Mouse (Mus musculus) heart, embryonic 15.5 days (tissue): ENCODE data around the gene Cactin. TPM values are rescaled to one million over a fixed set of nuclear protein-coding genes. Genes with fewer than 3 reads are reported as not detected.

ENCODE experiments used
- ATAC-seq: fragments of 200-750 bp; cut with Nextera tagmentation; replicated peaks from 2 replicates; pipeline ENCODE4 v1.8.0; 2017; ENCODE audit warnings: low read depth, moderate TSS enrichment; ENCODE audit not compliant: insufficient number of reproducible peaks, insufficient read depth, low FRiP score
- H3K27ac ChIP-seq: fragments of 300-500 bp; sonication (generic); 2 replicates; pipeline ENCODE4 v1.5.1; 2015; ENCODE audit warnings: mild to moderate bottlenecking, inconsistent platforms
- H3K27me3 ChIP-seq: fragments of 300-500 bp; sonication (generic); 2 replicates; pipeline ENCODE4 v1.6.1; 2015; ENCODE audit warnings: inconsistent platforms
- H3K36me3 ChIP-seq: fragments of 300-500 bp; sonication (generic); 2 replicates; pipeline ENCODE4 v1.6.1; 2015; ENCODE audit warnings: mild to moderate bottlenecking, inconsistent platforms
- H3K4me1 ChIP-seq: fragments of 300-500 bp; sonication (generic); replicated peaks from 2 replicates; pipeline ENCODE4 v1.6.1; 2015; ENCODE audit warnings: inconsistent platforms
- H3K4me2 ChIP-seq: fragments of 300-500 bp; sonication (generic); 2 replicates; pipeline ENCODE4 v1.6.1; 2015; ENCODE audit warnings: inconsistent platforms, mild to moderate bottlenecking, moderate library complexity
- H3K4me3 ChIP-seq: fragments of 300-500 bp; sonication (generic); 2 replicates; pipeline ENCODE4 v1.5.1; 2015; ENCODE audit warnings: mild to moderate bottlenecking, inconsistent platforms
- H3K9ac ChIP-seq: fragments of 300-500 bp; sonication (generic); 2 replicates; pipeline ENCODE4 v1.6.1; 2015; ENCODE audit warnings: mild to moderate bottlenecking, inconsistent platforms
- H3K9me3 ChIP-seq: fragments of 300-500 bp; sonication (generic); replicated peaks from 2 replicates; pipeline ENCODE4 v1.6.1; 2016; ENCODE audit warnings: inconsistent platforms
- WGBS: fragments of 180-500 bp; shearing (Covaris S2); methylation state at CpG from one replicate; pipeline ENCODE4 v1.1.7; 2015; ENCODE audit warnings: mixed read lengths; 5-methylcytosine and 5-hydroxymethylcytosine counted together
- polyA plus RNA-seq: library from polyadenylated mRNA; unstranded; fragments of >200 nt; fragmentation: Nextera tagmentation; extraction: Ambion mirVana; gene quantifications from 2 replicates; pipeline ENCODE4 v1.2.1, GENCODE M21; 2015

The Cactin gene
- polyA plus RNA-seq, 1 experiment from 2014 or later, result 23.5 TPM

- ATAC-seq, result peak; percentile 63
- peak overlapping the region; percentile 49 for H3K4me2 ChIP-seq
- WGBS, result 35% methylated on average over 10 of the region's 10 CpGs
- H3K27me3 ChIP-seq, result no peaks in the 10 kb centered on the region
- H3K4me3 ChIP-seq, result peak overlapping the region; percentile 35
- H3K4me1 ChIP-seq, result peaks cover 56% of the 10 kb centered on the region
- no peaks in the 10 kb centered on the region for H3K9me3 ChIP-seq
- H3K27ac ChIP-seq, result peak overlapping the region; percentile 95
- H3K9ac ChIP-seq, result peak overlapping the region; percentile 41; the same call in 1 of the 2 replicates
- peaks cover 25% of the 10 kb centered on the region for H3K36me3 ChIP-seq
Measured at GRCm38 (mm10) chr10:81329194-81329975, 8.5 kb downstream of the Cactin start.

DNA sequence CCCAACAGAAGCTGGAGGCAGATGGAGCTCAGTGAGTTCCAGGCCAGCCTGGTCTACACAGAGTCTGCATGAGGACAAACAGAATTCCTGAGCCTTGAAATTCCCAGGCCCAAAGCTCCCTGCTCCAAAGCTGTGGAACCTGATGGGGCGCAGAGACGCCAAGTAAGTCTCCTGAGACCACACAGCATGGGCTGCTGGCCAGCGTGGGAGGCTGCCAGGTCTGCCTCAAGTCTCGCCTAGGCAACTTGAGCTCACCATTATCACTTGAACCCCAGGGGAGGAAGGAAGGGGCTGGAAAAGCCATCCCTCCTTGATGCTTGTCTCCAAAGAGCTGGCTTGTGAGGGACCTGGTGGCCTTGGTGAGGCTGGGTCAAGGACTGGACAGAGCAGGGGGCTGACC, 9.1 kb downstream of the Cactin start:
- peak overlapping the region; percentile 35 for H3K4me3 ChIP-seq

GRCm38 (mm10) chr10:81332277-81332676, 11.4 kb downstream of the Cactin start:
- no peak for ATAC-seq
- H3K4me3 ChIP-seq, result no peak overlapping the region
- peaks cover 2% of the 10 kb centered on the region for H3K27me3 ChIP-seq
- H3K4me2 ChIP-seq, result peak overlapping the region; percentile 35
- 36% methylated on average over 29 of the region's 29 CpGs for WGBS
- H3K9me3 ChIP-seq, result no peaks in the 10 kb centered on the region
- no peaks in the 10 kb centered on the region for H3K36me3 ChIP-seq
- no peak overlapping the region for H3K9ac ChIP-seq
- no peak overlapping the region for H3K27ac ChIP-seq
- H3K4me1 ChIP-seq, result peaks cover 63% of the 10 kb centered on the region

More for the DNA sequence above, 9.1 kb downstream of the Cactin start:
- no peaks in the 10 kb centered on the region for H3K9me3 ChIP-seq
- H3K4me2 ChIP-seq, result peak overlapping the region; percentile 49
- H3K27me3 ChIP-seq, result no peaks in the 10 kb centered on the region
- H3K9ac ChIP-seq, result peak overlapping the region; percentile 22; the same call in 1 of the 2 replicates
- H3K27ac ChIP-seq, result peak overlapping the region; percentile 95
- H3K36me3 ChIP-seq, result peaks cover 19% of the 10 kb centered on the region
- no peak for ATAC-seq
- peaks cover 60% of the 10 kb centered on the region for H3K4me1 ChIP-seq
- WGBS, result 34% methylated on average over 4 of the region's 4 CpGs

- peaks cover 13% of the 10 kb centered on the region for H3K27me3 ChIP-seq
- no peak overlapping the region for H3K4me3 ChIP-seq
- H3K4me1 ChIP-seq, result peaks cover 46% of the 10 kb centered on the region
- no peaks in the 10 kb centered on the region for H3K9me3 ChIP-seq
- no peak overlapping the region for H3K27ac ChIP-seq
- H3K9ac ChIP-seq, result no peak overlapping the region
- 74% methylated on average over 11 of the region's 11 CpGs for WGBS
- no peak overlapping the region for H3K4me2 ChIP-seq
- no peak for ATAC-seq
- H3K36me3 ChIP-seq, result no peaks in the 10 kb centered on the region
Measured at GRCm38 (mm10) chr10:81334324-81334723, 13.4 kb downstream of the Cactin start.

- Histone ChIP-seq H3K36me3 (no peaks in the 10 kb centered on the region), H3K27ac (peak overlapping the region; percentile 76), H3K4me2 (peak overlapping the region; percentile 30; the same call in 1 of the 2 replicates), H3K27me3 (peaks cover 13% of the 10 kb centered on the region), H3K4me1 (peaks cover 33% of the 10 kb centered on the region), H3K9ac (0 out of 2 replicates have a peak overlapping the region, but pooled peaks have one; percentile 25), H3K4me3 (no peak overlapping the region), H3K9me3 (no peaks in the 10 kb centered on the region)
- 42% methylated on average over 19 of the region's 19 CpGs for WGBS
- ATAC-seq, result peak; percentile 11; the same call in 1 of the 2 replicates
Measured at GRCm38 (mm10) chr10:81335393-81336340, 14.8 kb downstream of the Cactin start.

GRCm38 (mm10) chr10:81336558-81336957, 15.7 kb downstream of the Cactin start:
- H3K9me3 ChIP-seq, result no peaks in the 10 kb centered on the region
- H3K4me1 ChIP-seq, result peaks cover 33% of the 10 kb centered on the region
- H3K4me3 ChIP-seq, result no peak overlapping the region
- H3K27me3 ChIP-seq, result peaks cover 19% of the 10 kb centered on the region
- ATAC-seq, result no peak
- H3K36me3 ChIP-seq, result no peaks in the 10 kb centered on the region
- no peak overlapping the region for H3K4me2 ChIP-seq
- peak overlapping the region; percentile 76 for H3K27ac ChIP-seq
- H3K9ac ChIP-seq, result no peak overlapping the region
- WGBS, result 94% methylated on average over 4 of the region's 4 CpGs

- Histone ChIP-seq H3K27me3 (peaks cover 43% of the 10 kb centered on the region), H3K9ac (no peak overlapping the region), H3K36me3 (peaks cover 3% of the 10 kb centered on the region; the same call in 1 of the 2 replicates), H3K4me1 (peaks cover 32% of the 10 kb centered on the region), H3K9me3 (no peaks in the 10 kb centered on the region), H3K27ac (no peak overlapping the region), H3K4me3 (no peak overlapping the region), H3K4me2 (no peak overlapping the region)
- no peak for ATAC-seq
- WGBS, result 45% methylated on average over 17 of the region's 17 CpGs
Measured at GRCm38 (mm10) chr10:81340551-81341332, 19.8 kb downstream of the Cactin start.

DNA sequence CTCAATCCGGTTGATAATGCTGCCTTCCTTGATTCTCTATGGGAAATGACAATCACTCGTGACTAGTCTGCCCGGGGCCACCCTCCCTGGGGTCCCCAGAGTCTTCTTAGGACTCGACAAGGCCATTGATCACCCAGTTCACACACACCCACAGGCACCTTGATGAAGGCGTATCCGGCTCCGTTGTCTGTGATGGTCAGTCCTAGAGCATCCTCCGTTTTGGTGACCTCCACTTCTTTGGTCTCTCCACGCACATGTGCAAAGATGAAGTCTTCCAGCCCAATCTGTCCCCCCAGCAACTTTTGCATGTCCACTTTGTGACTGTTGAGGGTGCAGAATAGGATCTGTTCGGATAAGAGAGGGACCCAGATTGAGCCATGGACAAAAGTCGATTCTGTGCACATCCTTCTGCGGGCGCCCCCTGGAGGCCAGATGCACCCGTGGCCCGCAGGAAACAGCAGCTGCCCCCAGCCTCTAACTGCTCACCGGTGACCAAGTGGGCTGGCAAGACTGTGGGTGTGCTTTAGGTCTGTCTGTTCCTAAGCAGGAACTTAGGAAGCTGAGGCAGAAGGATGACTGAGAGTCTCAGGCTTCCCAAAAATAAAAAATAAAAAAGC, 20.5 kb downstream of the Cactin start:
- no peak for ATAC-seq
- peaks cover 10% of the 10 kb centered on the region; the same call in 1 of the 2 replicates for H3K36me3 ChIP-seq
- H3K9ac ChIP-seq, result no peak overlapping the region
- WGBS, result 33% methylated on average over 16 of the region's 16 CpGs
- H3K27ac ChIP-seq, result no peak overlapping the region
- H3K4me2 ChIP-seq, result no peak overlapping the region
- H3K4me3 ChIP-seq, result no peak overlapping the region
- H3K4me1 ChIP-seq, result peaks cover 27% of the 10 kb centered on the region
- peaks cover 43% of the 10 kb centered on the region for H3K27me3 ChIP-seq
- no peaks in the 10 kb centered on the region for H3K9me3 ChIP-seq

- no peak for ATAC-seq
- H3K27me3 ChIP-seq, result peaks cover 35% of the 10 kb centered on the region
Measured at GRCm38 (mm10) chr10:81342686-81343505, 22.0 kb downstream of the Cactin start, which contains the start of gene Gipc3. Gene Gipc3, minus strand, starts transcription at chr10:81343266.

More at GRCm38 (mm10) chr10:81342686-81343505, 22.0 kb downstream of the Cactin start, which contains the start of gene Gipc3:
- Histone ChIP-seq H3K36me3 (peaks cover 19% of the 10 kb centered on the region; the same call in 1 of the 2 replicates), H3K9me3 (no peaks in the 10 kb centered on the region), H3K27ac (no peak within 1 kb of the TSS), H3K4me2 (peak within 1 kb of the TSS; percentile 95), H3K9ac (peak within 1 kb of the TSS; percentile 61), H3K4me3 (peak within 1 kb of the TSS; percentile 60), H3K4me1 (peaks cover 42% of the 10 kb centered on the region)
- WGBS, result 4% methylated on average over 55 of the region's 67 CpGs
